Mouse (Mus musculus) splenic B cell, adult 2 months (primary cell): ENCODE measurements at regions not wholly inside any gene's neighbourhood (a gene's known extent, or its start where the extent isn't known, plus 50 kb on each side); places are given as distances from the start of the nearest gene placed in this dataset.
A peak's percentile ranks its signal among the peaks of the same experiment; 100 is the strongest.

Source experiments
- DNase-seq: peaks from one replicate; pipeline ENCODE4 v3.0.0-alpha.2; 2011; ENCODE audit warnings: low read depth, low spot score
- H3K27me3 ChIP-seq: 2 replicates; pipeline ENCODE4 v1.6.1; 2012; ENCODE audit warnings: mild to moderate bottlenecking, low read length, moderate library complexity, mixed read lengths; ENCODE audit not compliant: control insufficient read depth, poor library complexity, insufficient read depth, severe bottlenecking
- H3K36me3 ChIP-seq: 2 replicates; pipeline ENCODE4 v1.6.1; 2012; ENCODE audit warnings: mild to moderate bottlenecking, low read length, moderate library complexity, mixed read lengths; ENCODE audit not compliant: control insufficient read depth, poor library complexity, insufficient read depth, severe bottlenecking

GRCm38 (mm10) chr2:78716157-78716798 is 151.6 kb upstream of the Ube2e3 start:
- H3K27me3 ChIP-seq, result no peaks in the 10 kb centered on the region
- no peaks in the 10 kb centered on the region for H3K36me3 ChIP-seq
- no peak for DNase-seq

- H3K27me3 ChIP-seq, result no peaks in the 10 kb centered on the region
- H3K36me3 ChIP-seq, result no peaks in the 10 kb centered on the region
- DNase-seq, result no peak
Observed at GRCm38 (mm10) chr2:78694851-78695250, 173.1 kb upstream of the Ube2e3 start.

- DNase-seq, result no peak
- Histone ChIP-seq H3K36me3 (no peaks in the 10 kb centered on the region), H3K27me3 (no peaks in the 10 kb centered on the region)
Observed at GRCm38 (mm10) chr2:78656668-78657067, 211.3 kb upstream of the Ube2e3 start.

GRCm38 (mm10) chr2:78655156-78655855 is 212.6 kb upstream of the Ube2e3 start:
- Histone ChIP-seq H3K27me3 (no peaks in the 10 kb centered on the region), H3K36me3 (no peaks in the 10 kb centered on the region)
- DNase-seq, result no peak

GRCm38 (mm10) chr2:78651549-78651948 is 216.4 kb upstream of the Ube2e3 start:
- Histone ChIP-seq H3K36me3 (no peaks in the 10 kb centered on the region), H3K27me3 (no peaks in the 10 kb centered on the region)
- no peak for DNase-seq

- no peak for DNase-seq
- H3K36me3 ChIP-seq, result no peaks in the 10 kb centered on the region
- H3K27me3 ChIP-seq, result no peaks in the 10 kb centered on the region
Observed at GRCm38 (mm10) chr2:78640361-78640760, 227.6 kb upstream of the Ube2e3 start.

GRCm38 (mm10) chr2:78625264-78625663 is 242.7 kb upstream of the Ube2e3 start:
- Histone ChIP-seq H3K27me3 (no peaks in the 10 kb centered on the region), H3K36me3 (no peaks in the 10 kb centered on the region)
- no peak for DNase-seq

GRCm38 (mm10) chr2:78606388-78606787 is 261.5 kb upstream of the Ube2e3 start:
- DNase-seq, result no peak
- H3K36me3 ChIP-seq, result no peaks in the 10 kb centered on the region
- no peaks in the 10 kb centered on the region for H3K27me3 ChIP-seq

- no peak for DNase-seq
- no peaks in the 10 kb centered on the region for H3K27me3 ChIP-seq
- H3K36me3 ChIP-seq, result no peaks in the 10 kb centered on the region
Observed at GRCm38 (mm10) chr2:78600753-78601152, 267.2 kb upstream of the Ube2e3 start.

GRCm38 (mm10) chr2:78598039-78598438 is 269.9 kb upstream of the Ube2e3 start:
- DNase-seq, result no peak
- Histone ChIP-seq H3K36me3 (no peaks in the 10 kb centered on the region), H3K27me3 (no peaks in the 10 kb centered on the region)

- no peak for DNase-seq
- H3K36me3 ChIP-seq, result no peaks in the 10 kb centered on the region
- H3K27me3 ChIP-seq, result no peaks in the 10 kb centered on the region
Observed at GRCm38 (mm10) chr2:78596251-78596650, 271.7 kb upstream of the Ube2e3 start.

- DNase-seq, result peak; percentile 5
- Histone ChIP-seq H3K36me3 (no peaks in the 10 kb centered on the region), H3K27me3 (no peaks in the 10 kb centered on the region)
Observed at GRCm38 (mm10) chr2:78580013-78580412, 287.9 kb upstream of the Ube2e3 start.

- no peak for DNase-seq
- no peaks in the 10 kb centered on the region for H3K36me3 ChIP-seq
- H3K27me3 ChIP-seq, result no peaks in the 10 kb centered on the region
Observed at GRCm38 (mm10) chr2:78572492-78572891, 295.4 kb upstream of the Ube2e3 start.

- no peaks in the 10 kb centered on the region for H3K36me3 ChIP-seq
- H3K27me3 ChIP-seq, result no peaks in the 10 kb centered on the region
- DNase-seq, result no peak
Observed at GRCm38 (mm10) chr2:78558128-78558527, 309.8 kb upstream of the Ube2e3 start.

- no peak for DNase-seq
- Histone ChIP-seq H3K36me3 (no peaks in the 10 kb centered on the region), H3K27me3 (no peaks in the 10 kb centered on the region)
Observed at GRCm38 (mm10) chr2:78551085-78551484, 316.8 kb upstream of the Ube2e3 start.
